Mouse (Mus musculus) liver, adult (tissue): ENCODE measurements around the gene Cbr2.

Source experiments
- GATA4 ChIP-seq: IDR thresholded peaks from 2 replicates; pipeline ENCODE4 v1.6.1; 2014; ENCODE audit warnings: mild to moderate bottlenecking, low read length; ENCODE audit not compliant: insufficient replicate concordance

Cbr2 gene

GRCm38 (mm10) chr11:120695641-120696040 is 36.3 kb downstream of the Cbr2 start:
- TF ChIP-seq GATA4 = no peak

- TF ChIP-seq GATA4 = no peak
Observed at GRCm38 (mm10) chr11:120695184-120695583, 36.7 kb downstream of the Cbr2 start.

GRCm38 (mm10) chr11:120693461-120693860 is 38.5 kb downstream of the Cbr2 start:
- TF ChIP-seq GATA4 = no peak

GRCm38 (mm10) chr11:120692471-120693011 is 39.4 kb downstream of the Cbr2 start:
- TF ChIP-seq GATA4 = no peak

- TF ChIP-seq GATA4 = no peak
Observed at GRCm38 (mm10) chr11:120689365-120689764, 42.5 kb downstream of the Cbr2 start.

- TF ChIP-seq GATA4 = no peak
Observed at GRCm38 (mm10) chr11:120686650-120687272, 45.2 kb downstream of the Cbr2 start.

- no peak for TF ChIP-seq GATA4
Observed at GRCm38 (mm10) chr11:120684660-120685059, 47.3 kb downstream of the Cbr2 start.

GRCm38 (mm10) chr11:120684086-120684485 is 47.8 kb downstream of the Cbr2 start:
- TF ChIP-seq GATA4 = no peak

- no peak for TF ChIP-seq GATA4
Observed at GRCm38 (mm10) chr11:120683536-120683935, 48.4 kb downstream of the Cbr2 start.

- TF ChIP-seq GATA4 = no peak
Observed at GRCm38 (mm10) chr11:120682683-120683082, 49.2 kb downstream of the Cbr2 start.

- 0 out of 2 replicates have a peak, but pooled peaks have one; percentile 14 for TF ChIP-seq GATA4
Observed at GRCm38 (mm10) chr11:120679909-120680308, 52.0 kb downstream of the Cbr2 start.
